Mouse (Mus musculus): ENCODE results near the gene Gap43. TPM values are rescaled to one million over a fixed set of nuclear protein-coding genes. Genes with fewer than 3 reads are reported as not detected.

Gene Gap43
- 0.34 and 0.53 TPM in 2 replicates for polyA plus RNA-seq (2015; fragmentation: Nextera tagmentation; extraction: Ambion mirVana)

GRCm38 (mm10) chr16:42340021-42340768, at the start of gene Gap43:
TSS of gene Gap43 (minus strand) at chr16:42340651.
- Histone ChIP-seq H3K9ac (replicated peaks) (no peak within 1 kb of the TSS), H3K9me3 (ENCODE audit: low read length) (no peaks in the 10 kb centered on the region), H3K4me1 (ENCODE audit: insufficient read depth) (no peaks in the 10 kb centered on the region), H3K36me3 (replicated peaks; ENCODE audit: insufficient read depth, low read length) (no peaks in the 10 kb centered on the region), H3K27ac (ENCODE audit: low read depth) (no peak within 1 kb of the TSS), H3K4me3 (ENCODE audit: low read depth, low read length) (no peak within 1 kb of the TSS), H3K27me3 (ENCODE audit: insufficient read depth, low read length) (peaks cover 9% of the 10 kb centered on the region), H3K4me2 (ENCODE audit: low read depth, low read length) (peak within 1 kb of the TSS; percentile 18; the same call in 1 of the 2 replicates)
- 2% methylated on average over 18 of the region's 18 CpGs for WGBS (ENCODE audit: insufficient replicate concordance)
- TF ChIP-seq EP300 (IDR thresholded peaks at IDR 0.05; ENCODE audit: low read depth), result no peak
- TF ChIP-seq CTCF (IDR thresholded peaks at IDR 0.05; ENCODE audit: low read depth), result no peak
- ATAC-seq (no peak), DNase-seq (no peak)

GRCm38 (mm10) chr16:42381328-42381838, 40.9 kb upstream of the Gap43 start:
- TF ChIP-seq EP300 (IDR thresholded peaks at IDR 0.05; ENCODE audit: low read depth) (no peak), CTCF (IDR thresholded peaks at IDR 0.05; ENCODE audit: low read depth) (no peak)
- no peak overlapping the region for H3K27ac ChIP-seq (ENCODE audit: low read depth)
- no peak overlapping the region for H3K4me2 ChIP-seq (ENCODE audit: low read depth, low read length)
- H3K9ac ChIP-seq (replicated peaks), result no peak overlapping the region
- H3K4me3 ChIP-seq (ENCODE audit: low read depth, low read length), result no peak overlapping the region
- DNase-seq, result no peak
- no peaks in the 10 kb centered on the region for H3K9me3 ChIP-seq (ENCODE audit: low read length)
- no peaks in the 10 kb centered on the region for H3K4me1 ChIP-seq (ENCODE audit: insufficient read depth)
- no peaks in the 10 kb centered on the region for H3K36me3 ChIP-seq (replicated peaks; ENCODE audit: insufficient read depth, low read length)
- WGBS (ENCODE audit: insufficient replicate concordance), result 57% methylated on average over 4 of the region's 4 CpGs
- no peak for ATAC-seq
- H3K27me3 ChIP-seq (ENCODE audit: insufficient read depth, low read length), result no peaks in the 10 kb centered on the region

GRCm38 (mm10) chr16:42380641-42381040, 40.2 kb upstream of the Gap43 start:
- H3K27ac ChIP-seq (ENCODE audit: low read depth), result no peak overlapping the region

GRCm38 (mm10) chr16:42370148-42370547, 29.7 kb upstream of the Gap43 start:
- Histone ChIP-seq H3K4me2 (ENCODE audit: low read depth, low read length) (no peak overlapping the region), H3K4me3 (ENCODE audit: low read depth, low read length) (no peak overlapping the region), H3K27ac (ENCODE audit: low read depth) (no peak overlapping the region), H3K4me1 (ENCODE audit: insufficient read depth) (no peaks in the 10 kb centered on the region), H3K27me3 (ENCODE audit: insufficient read depth, low read length) (no peaks in the 10 kb centered on the region), H3K9ac (replicated peaks) (no peak overlapping the region), H3K9me3 (ENCODE audit: low read length) (no peaks in the 10 kb centered on the region), H3K36me3 (replicated peaks; ENCODE audit: insufficient read depth, low read length) (no peaks in the 10 kb centered on the region)
- 72% methylated on average over 6 of the region's 6 CpGs for WGBS (ENCODE audit: insufficient replicate concordance)
- ATAC-seq (no peak), DNase-seq (no peak)
- no peak for TF ChIP-seq CTCF (IDR thresholded peaks at IDR 0.05; ENCODE audit: low read depth)
- TF ChIP-seq EP300 (IDR thresholded peaks at IDR 0.05; ENCODE audit: low read depth), result no peak

More at GRCm38 (mm10) chr16:42380641-42381040, 40.2 kb upstream of the Gap43 start:
- WGBS (ENCODE audit: insufficient replicate concordance), result 54% methylated on average over 3 of the region's 3 CpGs
- H3K4me1 ChIP-seq (ENCODE audit: insufficient read depth), result no peaks in the 10 kb centered on the region
- no peak overlapping the region for H3K9ac ChIP-seq (replicated peaks)
- H3K27me3 ChIP-seq (ENCODE audit: insufficient read depth, low read length), result no peaks in the 10 kb centered on the region
- H3K9me3 ChIP-seq (ENCODE audit: low read length), result no peaks in the 10 kb centered on the region
- H3K4me3 ChIP-seq (ENCODE audit: low read depth, low read length), result no peak overlapping the region
- H3K36me3 ChIP-seq (replicated peaks; ENCODE audit: insufficient read depth, low read length), result no peaks in the 10 kb centered on the region
- DNase-seq (peak; percentile 19), ATAC-seq (no peak)
- no peak overlapping the region for H3K4me2 ChIP-seq (ENCODE audit: low read depth, low read length)
- TF ChIP-seq CTCF (IDR thresholded peaks at IDR 0.05; ENCODE audit: low read depth), result no peak
- TF ChIP-seq EP300 (IDR thresholded peaks at IDR 0.05; ENCODE audit: low read depth), result no peak

- no peak for ATAC-seq
- H3K36me3 ChIP-seq (replicated peaks; ENCODE audit: insufficient read depth, low read length), result no peaks in the 10 kb centered on the region
- no peaks in the 10 kb centered on the region for H3K9me3 ChIP-seq (ENCODE audit: low read length)
- 74% methylated on average over 6 of the region's 6 CpGs for WGBS (ENCODE audit: insufficient replicate concordance)
- H3K27me3 ChIP-seq (ENCODE audit: insufficient read depth, low read length), result no peaks in the 10 kb centered on the region
- no peak for DNase-seq
- no peak overlapping the region for H3K27ac ChIP-seq (ENCODE audit: low read depth)
- H3K9ac ChIP-seq (replicated peaks), result no peak overlapping the region
- H3K4me1 ChIP-seq (ENCODE audit: insufficient read depth), result no peaks in the 10 kb centered on the region
- no peak overlapping the region for H3K4me3 ChIP-seq (ENCODE audit: low read depth, low read length)
- no peak for TF ChIP-seq CTCF (IDR thresholded peaks at IDR 0.05; ENCODE audit: low read depth)
- no peak for TF ChIP-seq EP300 (IDR thresholded peaks at IDR 0.05; ENCODE audit: low read depth)
- no peak overlapping the region for H3K4me2 ChIP-seq (ENCODE audit: low read depth, low read length)
These were observed 28.9 kb upstream of the Gap43 start for GRCm38 (mm10) chr16:42369346-42369745.

- Histone ChIP-seq H3K4me1 (ENCODE audit: insufficient read depth) (no peaks in the 10 kb centered on the region), H3K27me3 (ENCODE audit: insufficient read depth, low read length) (no peaks in the 10 kb centered on the region), H3K27ac (ENCODE audit: low read depth) (no peak overlapping the region), H3K9ac (replicated peaks) (no peak overlapping the region), H3K9me3 (ENCODE audit: low read length) (no peaks in the 10 kb centered on the region), H3K36me3 (replicated peaks; ENCODE audit: insufficient read depth, low read length) (no peaks in the 10 kb centered on the region), H3K4me2 (ENCODE audit: low read depth, low read length) (no peak overlapping the region), H3K4me3 (ENCODE audit: low read depth, low read length) (no peak overlapping the region)
- no peak for TF ChIP-seq EP300 (IDR thresholded peaks at IDR 0.05; ENCODE audit: low read depth)
- no peak for TF ChIP-seq CTCF (IDR thresholded peaks at IDR 0.05; ENCODE audit: low read depth)
- WGBS (ENCODE audit: insufficient replicate concordance), result 64% methylated on average over 4 of the region's 4 CpGs
- DNase-seq (no peak), ATAC-seq (no peak)
These were observed 19.6 kb upstream of the Gap43 start for GRCm38 (mm10) chr16:42360061-42360460.

Measured in liver, postnatal 0 days (tissue).